Mouse (Mus musculus): ENCODE data around the gene Hao2.

Hao2 gene

GRCm38 (mm10) chr3:98893057-98893772 lies at the start of gene Hao2:
Gene Hao2 (minus strand): TSS chr3:98893239.
- DNase-seq (ENCODE audit: inconsistent age in 2 of 2, low spot score in 1 of 2): peak in 1 of 2 experiments; percentile 64

DNA sequence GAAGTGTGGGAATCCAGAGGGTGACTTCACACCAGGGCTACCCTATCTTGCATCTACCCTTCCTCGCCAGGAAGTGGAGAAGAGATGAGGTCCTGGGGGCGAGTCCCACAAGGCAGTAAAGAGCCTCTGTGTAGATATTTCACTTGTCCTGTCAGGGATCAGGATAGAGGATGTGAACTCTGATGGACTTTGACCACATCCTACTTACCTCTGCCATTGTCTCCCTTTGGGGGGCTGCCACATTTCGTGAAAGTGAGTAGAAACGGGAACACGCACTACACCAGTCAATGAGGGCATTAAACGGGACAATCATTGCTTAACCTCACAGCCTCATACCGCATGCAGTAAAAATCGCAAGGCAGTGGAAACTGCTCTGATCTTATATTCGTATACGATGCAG lies 48.6 kb upstream of the Hao2 start:
- DNase-seq (ENCODE audit: inconsistent age in 2 of 2, low spot score in 1 of 2): no peak

- DNase-seq (ENCODE audit: inconsistent age in 2 of 2, low spot score in 1 of 2): peak; percentile 14 to 33
Observed at GRCm38 (mm10) chr3:98941066-98941551, 48.1 kb upstream of the Hao2 start.

- no peak for DNase-seq (ENCODE audit: inconsistent age in 2 of 2, low spot score in 1 of 2)
Observed at GRCm38 (mm10) chr3:98940225-98940624, 47.2 kb upstream of the Hao2 start.

DNA sequence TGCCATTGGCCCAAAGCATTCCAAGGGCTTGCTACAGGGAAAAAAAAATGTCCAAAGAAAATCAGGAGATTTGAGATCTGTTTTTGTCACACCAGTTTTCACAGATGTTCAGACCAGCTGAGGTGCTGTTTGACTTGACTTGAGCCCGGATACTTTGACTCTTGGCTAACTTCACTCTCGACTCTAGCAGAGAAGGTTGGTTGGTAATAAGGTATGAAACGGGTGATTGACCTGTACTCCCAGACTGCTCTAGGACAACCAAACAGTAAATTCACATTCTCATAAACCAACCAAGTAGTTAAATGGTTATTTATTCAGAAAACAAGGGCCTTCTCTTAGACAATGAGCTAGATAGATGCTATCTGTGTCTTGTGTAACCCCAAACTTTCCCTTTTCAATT lies 43.4 kb upstream of the Hao2 start:
- no peak for DNase-seq (ENCODE audit: inconsistent age in 2 of 2, low spot score in 1 of 2)

DNA sequence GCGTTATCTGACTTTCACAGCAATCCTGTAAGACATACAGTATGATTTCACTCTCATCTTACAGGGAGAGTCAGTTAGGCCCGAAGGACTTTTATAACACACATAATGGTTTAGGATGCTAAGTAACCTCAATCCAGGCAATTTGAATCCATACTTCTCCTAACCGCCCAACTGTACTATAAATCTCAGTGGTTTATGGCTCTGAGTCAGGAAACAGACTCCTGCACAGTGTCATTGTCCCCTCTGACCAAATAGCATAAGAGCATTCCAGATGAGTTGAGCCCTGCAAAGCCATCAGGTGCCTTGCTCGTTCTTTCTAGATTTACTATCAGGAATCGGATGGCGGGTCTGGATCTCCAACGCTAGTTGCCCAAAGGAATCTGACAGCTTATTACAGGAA lies 41.6 kb upstream of the Hao2 start:
- no peak for DNase-seq (ENCODE audit: inconsistent age in 2 of 2, low spot score in 1 of 2)

- no peak for DNase-seq (ENCODE audit: inconsistent age in 2 of 2, low spot score in 1 of 2)
Observed at GRCm38 (mm10) chr3:98934041-98934440, 41.0 kb upstream of the Hao2 start.

GRCm38 (mm10) chr3:98932421-98932820 lies 39.4 kb upstream of the Hao2 start:
- DNase-seq (ENCODE audit: inconsistent age in 2 of 2, low spot score in 1 of 2): no peak

DNA sequence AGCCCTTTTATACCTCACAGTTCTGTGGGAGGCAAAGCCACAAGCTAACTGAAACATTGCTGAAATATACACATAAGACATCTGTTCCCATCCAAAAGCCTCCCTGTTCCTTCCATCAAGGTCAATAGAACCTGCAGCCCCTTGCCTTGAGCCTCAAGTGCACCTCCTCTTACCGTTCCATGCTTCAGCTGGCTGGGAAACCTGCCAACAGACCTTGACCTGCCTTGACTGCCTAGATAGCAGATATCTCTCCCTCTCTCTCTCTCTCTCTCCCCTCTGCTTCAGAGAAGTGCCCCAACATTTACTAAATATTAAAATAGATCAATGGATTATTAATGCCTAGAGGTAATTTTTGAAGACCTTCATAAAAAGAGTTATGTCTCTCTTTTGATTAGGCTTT lies 38.8 kb upstream of the Hao2 start:
- peak; percentile 73 to 85 for DNase-seq (ENCODE audit: inconsistent age in 2 of 2, low spot score in 1 of 2)

DNA sequence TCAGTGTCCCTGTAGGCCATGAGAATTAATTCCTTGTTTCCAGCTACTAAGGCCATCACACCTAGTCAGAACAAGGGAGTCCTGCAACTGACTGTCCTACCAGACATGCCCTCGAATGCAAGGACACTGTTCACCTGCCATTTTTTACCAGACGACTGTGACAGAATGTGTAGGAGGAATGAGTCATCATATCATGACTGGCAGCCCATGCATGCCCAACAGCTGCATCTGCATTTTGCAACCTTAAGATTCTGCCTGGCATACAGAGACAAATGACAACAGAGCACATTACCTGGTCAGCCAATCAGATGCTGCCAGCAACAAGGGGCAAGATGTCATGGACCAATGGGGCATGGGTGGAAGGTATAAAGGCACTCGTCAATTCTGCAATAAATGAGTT lies 27.4 kb upstream of the Hao2 start:
- DNase-seq (ENCODE audit: inconsistent age in 2 of 2, low spot score in 1 of 2): no peak

- no peak for DNase-seq (ENCODE audit: inconsistent age in 2 of 2, low spot score in 1 of 2)
Observed at GRCm38 (mm10) chr3:98917260-98917659, 24.2 kb upstream of the Hao2 start.

GRCm38 (mm10) chr3:98916856-98917255 lies 23.8 kb upstream of the Hao2 start:
- DNase-seq (ENCODE audit: inconsistent age in 2 of 2, low spot score in 1 of 2): no peak

DNA sequence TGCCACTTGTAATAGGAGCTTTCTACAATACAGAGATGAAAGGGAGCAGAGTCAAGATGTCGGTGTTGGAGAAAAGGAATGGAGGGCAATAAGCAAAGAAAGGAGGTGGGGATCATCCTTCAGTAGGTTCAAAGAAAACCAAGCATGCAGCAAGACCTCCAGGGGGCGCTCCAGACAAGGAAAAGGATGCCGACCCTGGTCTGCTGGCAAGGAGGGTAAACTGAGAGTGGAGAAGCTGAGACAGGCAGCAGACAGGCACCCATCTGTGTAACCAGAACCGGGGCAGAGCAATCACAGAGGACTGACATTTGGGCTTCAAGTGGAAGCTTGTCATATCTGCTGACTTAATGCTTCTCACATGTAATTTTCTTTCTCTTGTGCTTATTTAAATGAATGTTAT lies 22.6 kb upstream of the Hao2 start:
- peak; percentile 69 to 84 for DNase-seq (ENCODE audit: inconsistent age in 2 of 2, low spot score in 1 of 2)

DNA sequence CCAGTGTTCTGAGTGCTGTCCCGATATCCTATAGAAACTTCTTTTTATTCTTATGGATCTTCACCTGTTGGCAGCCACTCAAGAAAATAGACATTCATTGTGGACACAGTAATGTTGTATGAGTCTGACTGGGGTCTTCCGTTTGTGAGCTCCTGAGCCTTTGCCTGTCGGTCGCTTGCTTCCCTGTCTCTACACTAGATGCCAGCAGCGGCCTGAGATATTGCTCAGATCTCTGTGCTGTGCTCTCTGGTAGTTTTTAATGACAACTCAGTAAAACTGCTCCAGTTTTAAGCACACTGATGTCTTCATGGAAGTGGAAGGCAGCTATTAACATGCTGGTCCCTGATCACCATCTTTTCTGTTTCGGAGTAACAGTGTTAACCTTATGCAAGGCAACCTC lies 20.6 kb upstream of the Hao2 start:
- no peak for DNase-seq (ENCODE audit: inconsistent age in 2 of 2, low spot score in 1 of 2)

DNA sequence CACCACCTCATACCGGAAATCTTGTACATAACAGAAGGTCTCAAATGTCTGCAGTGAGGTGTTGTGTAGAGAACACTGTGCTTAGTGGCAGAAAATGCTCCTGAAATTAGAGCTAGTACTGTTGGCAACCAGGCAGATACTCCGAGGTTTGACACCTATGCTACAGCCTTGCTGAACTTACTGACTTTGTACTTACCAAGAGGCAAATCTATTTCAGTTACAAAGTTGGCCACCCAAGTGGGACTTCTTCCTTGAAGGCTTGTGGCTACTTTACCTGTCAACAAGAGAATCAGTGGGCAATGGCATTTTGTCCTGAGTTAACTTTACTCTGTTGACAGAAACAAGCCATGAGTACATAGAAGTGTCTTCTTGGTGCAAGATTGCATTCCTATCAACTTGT lies 4.6 kb upstream of the Hao2 start:
- peak in 1 of 2 experiments; percentile 34 for DNase-seq (ENCODE audit: inconsistent age in 2 of 2, low spot score in 1 of 2)

GRCm38 (mm10) chr3:98895071-98895601 lies 2.1 kb upstream of the Hao2 start:
- peak; percentile 65 to 89 for DNase-seq (ENCODE audit: inconsistent age in 2 of 2, low spot score in 1 of 2)

- DNase-seq (ENCODE audit: inconsistent age in 2 of 2, low spot score in 1 of 2): peak; percentile 43 to 65
Observed at GRCm38 (mm10) chr3:98890430-98890829, 2.6 kb downstream of the Hao2 start.

DNA sequence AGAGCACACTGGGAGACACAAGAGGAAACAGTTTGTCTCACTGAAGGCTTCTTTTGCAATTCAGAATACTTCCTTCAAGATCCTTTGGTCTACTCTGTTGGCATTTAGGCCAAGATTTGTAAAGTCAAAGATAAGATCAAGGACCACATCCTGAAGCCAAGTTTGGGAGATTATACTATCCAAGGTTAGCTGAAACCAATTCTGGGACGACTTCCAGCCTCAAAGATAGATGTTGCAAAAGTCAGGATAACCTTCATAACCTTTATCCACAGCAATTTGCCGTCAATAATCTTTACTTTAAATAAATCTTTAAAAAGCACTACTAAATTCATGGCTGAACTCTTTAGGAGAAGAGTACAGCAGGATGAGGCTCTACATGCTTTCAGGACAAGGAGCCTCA lies 4.8 kb downstream of the Hao2 start:
- DNase-seq (ENCODE audit: inconsistent age in 2 of 2, low spot score in 1 of 2): peak; percentile 72 to 94

- DNase-seq (ENCODE audit: inconsistent age in 2 of 2, low spot score in 1 of 2): peak; percentile 69 to 88
Observed at GRCm38 (mm10) chr3:98880831-98881230, 12.2 kb downstream of the Hao2 start.

DNA sequence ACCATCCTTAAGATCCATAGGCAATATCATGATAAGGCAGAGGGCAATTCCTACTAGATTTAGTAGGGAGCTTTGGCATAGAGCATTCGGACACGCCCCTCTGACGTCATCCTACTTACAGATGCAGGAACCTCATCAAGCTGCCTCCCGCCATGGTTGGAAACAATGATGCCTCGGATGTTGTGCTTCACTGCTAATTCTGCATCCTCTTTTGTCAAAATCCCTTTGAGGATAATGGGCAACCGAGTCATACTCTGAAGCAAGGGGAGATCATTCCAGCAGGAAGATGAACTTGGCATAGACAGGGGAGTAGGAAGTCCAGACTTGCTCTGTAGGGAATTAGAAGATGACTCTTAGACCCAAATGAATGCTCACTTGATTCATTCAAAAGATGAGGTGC lies 12.8 kb downstream of the Hao2 start:
- peak in 1 of 2 experiments; percentile 69 for DNase-seq (ENCODE audit: inconsistent age in 2 of 2, low spot score in 1 of 2)

- DNase-seq (ENCODE audit: inconsistent age in 2 of 2, low spot score in 1 of 2): no peak
Observed at GRCm38 (mm10) chr3:98868219-98868618, 24.8 kb downstream of the Hao2 start.

DNA sequence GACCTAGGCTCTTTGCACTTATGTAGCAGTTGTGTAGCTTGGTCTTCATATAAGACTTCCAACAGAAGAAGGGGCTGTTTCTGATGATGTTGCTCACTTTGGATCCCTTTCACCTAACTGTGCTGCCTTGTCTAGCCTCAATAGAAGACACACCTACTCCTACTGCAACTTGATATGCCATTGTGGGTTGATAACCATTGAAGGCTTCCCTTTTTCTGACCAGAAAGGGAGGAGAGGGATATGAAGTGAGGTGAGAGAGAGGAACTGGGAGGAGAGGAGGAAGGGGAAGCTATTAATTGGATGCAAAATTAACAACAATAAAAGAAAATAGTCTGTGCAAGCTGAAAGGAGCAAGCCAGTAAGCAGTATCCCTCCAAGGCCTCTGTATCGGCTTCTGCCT lies 30.2 kb downstream of the Hao2 start:
- DNase-seq (ENCODE audit: inconsistent age in 2 of 2, low spot score in 1 of 2): no peak

- DNase-seq (ENCODE audit: inconsistent age in 2 of 2, low spot score in 1 of 2): peak in 1 of 2 experiments; percentile 64
Observed at GRCm38 (mm10) chr3:98859576-98859975, 33.5 kb downstream of the Hao2 start, which contains the start of gene Hsd3b1. Gene Hsd3b1 (minus strand): TSS chr3:98859794.
